Mouse (Mus musculus): Measurements from ENCODE around the gene Efcc1.

Gene Efcc1

GRCm38 (mm10) chr6:87805448-87805847, 74.8 kb downstream of the Efcc1 start:
- no peak for DNase-seq (ENCODE audit: low spot score in 2 of 2)

Data from right cerebral cortex, postnatal 10 days (tissue).